Mouse (Mus musculus): ENCODE measurements at regions not wholly inside any gene's neighbourhood (a gene's known extent, or its start where the extent isn't known, plus 50 kb on each side); places are given as distances from the start of the nearest gene placed in this dataset.

GRCm38 (mm10) chr3:17772886-17773285 lies 175.3 kb upstream of the Cypt12 start:
- TF ChIP-seq POLR2A (IDR thresholded peaks at IDR 0.05; ENCODE audit: borderline replicate concordance, low read depth, low read length) (no peak), CTCF (IDR thresholded peaks at IDR 0.05; ENCODE audit: low read depth, low read length) (no peak)
